Mouse (Mus musculus) bone marrow macrophage, adult 2 months (primary cell): ENCODE results near the gene Ascc2. TPM values are rescaled to one million over a fixed set of nuclear protein-coding genes. Genes with fewer than 3 reads are reported as not detected.
"Not testable (repeated sequence)": the region's sequence is repeated elsewhere in the genome, so short reads cannot be mapped to it uniquely, and the experiment has no call there.

Experiments
- H3K27ac ChIP-seq: 2 replicates; pipeline ENCODE4 v1.5.1; 2012; ENCODE audit warnings: low read depth, low read length; ENCODE audit not compliant: insufficient read depth
- H3K4me1 ChIP-seq: 2 replicates; pipeline ENCODE4 v1.6.1; 2012; ENCODE audit warnings: low read length; ENCODE audit not compliant: control insufficient read depth, insufficient read depth
- H3K4me3 ChIP-seq: 2 replicates; pipeline ENCODE4 v1.5.1; 2012; ENCODE audit warnings: mild to moderate bottlenecking, low read length, moderate library complexity; ENCODE audit not compliant: insufficient read depth
- CTCF ChIP-seq: IDR thresholded peaks from 2 replicates; pipeline ENCODE4 v1.5.1; 2012; ENCODE audit warnings: low read depth, mild to moderate bottlenecking, low read length, moderate library complexity
- POLR2A ChIP-seq: IDR thresholded peaks from 2 replicates; pipeline ENCODE4 v1.6.1; 2012; ENCODE audit warnings: mild to moderate bottlenecking, low read depth, low read length, borderline replicate concordance
- polyA plus RNA-seq: library from polyadenylated mRNA; stranded (reverse); fragments of >200 nt; gene quantifications from 2 replicates; pipeline ENCODE4 v1.2.4, GENCODE M21; 2012; ENCODE audit not compliant: missing spikeins, insufficient read depth, insufficient read length

Gene Ascc2
- polyA plus RNA-seq, 1 experiment: 34.2 TPM

DNA sequence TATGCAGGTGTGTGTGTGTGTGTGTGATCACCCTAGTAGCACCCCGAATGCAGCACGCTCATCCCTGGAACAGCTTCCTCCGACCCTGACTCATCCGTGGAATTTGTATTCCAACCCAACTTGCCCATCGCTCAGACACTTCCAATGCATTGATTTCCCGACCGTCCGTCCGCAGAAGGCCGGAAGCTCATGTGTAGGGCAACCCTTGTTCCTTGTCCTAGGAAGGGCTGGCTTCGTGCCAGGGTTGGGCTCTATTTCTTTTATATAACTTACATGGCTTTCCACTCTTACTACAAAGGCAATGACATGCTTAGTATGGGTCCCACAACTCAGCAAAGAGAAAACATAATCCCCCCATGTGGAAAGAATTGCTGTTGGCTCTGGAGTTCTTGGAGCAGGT lies 54.6 kb downstream of the Ascc2 start:
- no peak for TF ChIP-seq CTCF
- no peak for TF ChIP-seq POLR2A
- Histone ChIP-seq H3K4me1 (no peaks in the 10 kb centered on the region), H3K4me3 (no peak overlapping the region), H3K27ac (no peak overlapping the region)

DNA sequence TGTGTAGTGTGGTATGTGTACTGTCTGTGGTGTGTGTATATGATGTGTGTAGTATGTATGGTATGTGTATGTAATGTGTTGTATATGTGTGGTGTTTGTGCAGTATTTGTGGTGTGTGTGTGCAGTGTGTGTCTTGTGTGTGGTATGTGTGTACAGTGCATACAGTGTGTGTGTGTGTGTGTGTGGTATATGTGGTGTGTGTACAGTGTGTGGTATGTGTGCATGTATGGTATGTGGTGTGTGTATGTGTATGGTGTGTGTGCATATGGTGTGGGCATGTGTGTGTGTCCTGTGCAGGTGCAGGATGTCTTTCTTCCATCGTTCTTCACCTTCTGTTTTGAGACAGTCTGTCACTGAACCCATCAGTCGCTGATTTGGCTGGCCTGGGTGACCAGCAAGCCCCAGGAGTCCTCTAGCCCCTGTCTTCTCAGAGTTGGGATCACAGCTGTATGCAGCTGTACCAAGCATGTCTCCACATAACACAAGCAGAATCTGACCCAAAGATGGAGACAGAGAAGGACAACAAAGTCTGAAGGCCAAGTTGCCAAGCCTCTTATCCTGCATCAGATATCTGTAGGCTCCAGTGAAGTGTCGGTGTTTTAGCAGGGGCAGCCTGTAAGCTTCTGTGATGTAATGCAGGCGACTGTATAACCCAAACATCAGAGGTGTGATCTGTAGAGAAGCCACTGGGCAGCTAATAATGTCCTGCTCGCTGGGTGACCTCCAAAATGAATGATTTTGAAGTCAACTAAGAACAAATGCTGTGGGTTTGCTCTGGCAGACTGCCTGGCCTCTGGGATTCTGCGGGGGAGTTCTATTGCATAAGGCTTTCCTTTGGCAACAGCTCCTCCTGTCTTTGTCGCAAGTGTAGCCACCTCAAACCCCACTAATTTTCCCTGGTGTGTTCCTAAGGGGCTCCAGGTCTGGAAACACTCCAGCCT lies 59.8 kb downstream of the Ascc2 start:
- no peaks in the 10 kb centered on the region for H3K4me1 ChIP-seq
- no peak overlapping the region for H3K27ac ChIP-seq
- TF ChIP-seq CTCF: 0 out of 2 replicates have a peak, but pooled peaks have one; percentile 23
- no peak for TF ChIP-seq POLR2A
- H3K4me3 ChIP-seq: no peak overlapping the region

DNA sequence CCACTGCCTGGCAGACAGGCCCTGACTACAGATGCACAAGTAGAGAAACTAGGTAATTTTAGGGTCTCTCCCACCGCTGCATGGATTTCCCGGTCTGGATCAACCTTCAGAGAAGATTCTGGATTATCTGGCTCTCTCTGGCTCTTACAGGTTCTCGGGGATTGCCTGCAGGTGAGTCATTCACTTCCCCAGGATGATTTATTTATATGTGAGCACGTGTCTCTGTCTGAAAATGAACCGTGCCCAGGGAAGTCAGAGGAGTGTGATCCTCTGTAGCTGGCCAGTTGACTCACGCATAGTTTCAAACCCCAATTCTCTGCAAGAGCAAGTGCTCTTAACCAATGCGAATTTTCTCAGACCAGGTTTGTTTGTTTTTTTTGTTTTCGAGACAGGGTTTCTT lies 63.2 kb downstream of the Ascc2 start:
- H3K4me1 ChIP-seq: 0 out of 2 replicates have a peak, but pooled peaks cover 3% of the 10 kb centered on the region
- no peak overlapping the region for H3K4me3 ChIP-seq
- H3K27ac ChIP-seq: no peak overlapping the region
- no peak for TF ChIP-seq CTCF
- TF ChIP-seq POLR2A: no peak

DNA sequence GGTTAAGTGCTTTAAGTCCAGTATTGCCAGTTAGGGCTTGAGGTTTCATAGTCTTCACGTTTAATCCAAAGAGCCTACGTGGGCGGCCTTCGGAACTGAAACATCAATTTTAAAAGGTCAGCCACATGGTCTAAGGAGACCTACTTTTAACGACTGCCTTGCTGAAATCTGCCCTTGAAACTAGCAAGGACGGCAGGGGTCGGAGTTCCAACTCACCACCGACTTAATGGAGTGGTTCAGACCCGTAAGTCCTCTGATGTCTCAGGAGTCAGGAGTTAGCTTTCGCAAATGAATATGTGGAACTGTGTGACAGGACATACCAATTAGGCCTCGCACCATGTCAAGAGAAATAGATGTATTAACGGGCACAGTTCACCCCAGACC lies 66.1 kb downstream of the Ascc2 start:
- TF ChIP-seq POLR2A (no peak), CTCF (no peak)
- Histone ChIP-seq H3K4me1 (peaks cover 11% of the 10 kb centered on the region; the same call in 1 of the 2 replicates), H3K27ac (peak overlapping the region; percentile 80), H3K4me3 (peak overlapping the region; percentile 94)

DNA sequence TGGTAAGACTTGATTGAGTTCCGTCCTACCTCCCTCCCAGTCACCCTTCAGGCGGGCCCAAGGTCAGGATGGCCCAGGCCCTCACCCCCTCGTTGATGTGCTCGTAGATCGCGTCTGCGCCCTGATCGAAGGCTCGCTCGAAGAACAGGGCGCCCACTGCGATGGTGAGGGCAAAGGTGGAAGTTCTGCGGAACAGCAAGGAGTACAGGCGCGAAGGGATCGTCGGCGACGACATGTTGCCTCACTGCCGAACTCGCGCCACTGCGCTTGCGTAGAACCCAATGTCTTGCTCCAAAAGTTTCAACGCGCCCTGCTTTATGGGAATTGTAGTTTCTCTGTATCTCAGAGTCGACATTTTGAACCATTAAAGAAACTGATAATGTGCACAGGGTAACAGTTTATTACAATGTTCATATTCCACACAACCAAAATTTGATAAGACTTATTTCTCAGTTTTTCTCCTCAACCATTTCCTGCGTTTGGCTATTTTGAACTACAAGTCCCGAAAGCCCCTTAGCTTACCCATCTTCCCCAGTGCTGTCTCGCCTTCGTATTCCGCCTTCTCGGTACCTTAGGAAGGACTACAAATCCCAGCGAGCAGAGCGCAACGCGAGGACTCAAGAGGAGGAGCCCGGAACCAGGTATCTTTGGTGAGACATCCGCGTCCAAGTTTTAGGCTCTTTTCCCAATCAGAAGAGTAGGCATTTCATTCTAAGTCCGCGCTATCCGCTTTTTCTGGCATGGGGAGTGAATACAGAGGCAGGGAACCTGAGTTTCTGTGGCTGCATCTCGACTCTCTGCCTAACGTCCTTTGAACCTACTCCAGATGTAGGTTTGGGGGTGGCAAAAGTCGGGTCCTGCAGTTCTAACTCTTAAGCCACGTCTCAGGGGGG lies 66.8 kb downstream of the Ascc2 start, which contains the start of the genes Uqcr10 and Zmat5:
TSS of gene Uqcr10 (minus strand) at position 271 of the 893 bp plus-strand sequence.
TSS of gene Zmat5 (plus strand) at position 607 of the 893 bp plus-strand sequence.
- H3K27ac ChIP-seq: peak within 1 kb of the TSS; percentile 80
- H3K4me1 ChIP-seq: peaks cover 11% of the 10 kb centered on the region; the same call in 1 of the 2 replicates
- TF ChIP-seq POLR2A (0 out of 2 replicates have a peak, but pooled peaks have one; percentile 33), CTCF (no peak)
- peak within 1 kb of the TSS; percentile 96 for H3K4me3 ChIP-seq

DNA sequence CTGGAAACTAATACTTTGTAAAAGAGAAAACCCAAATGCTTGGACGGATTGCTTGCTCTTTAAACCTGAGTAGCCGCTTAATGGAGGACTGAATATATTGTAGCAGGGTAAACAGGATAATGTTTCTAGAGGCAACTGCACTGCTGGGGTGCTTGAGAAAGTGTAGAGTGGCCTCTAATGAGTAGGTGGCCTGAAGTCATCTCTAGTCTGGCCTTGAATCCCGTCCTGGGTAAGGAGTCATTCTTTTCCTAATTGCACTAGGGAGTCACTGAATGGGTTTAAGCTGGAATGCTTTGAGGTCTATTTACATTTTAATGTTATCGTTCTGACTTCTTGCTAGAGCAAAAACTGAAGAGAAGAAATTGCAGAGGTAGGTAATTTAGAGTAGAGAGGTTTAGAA lies 67.6 kb downstream of the Ascc2 start:
- TF ChIP-seq CTCF (no peak), POLR2A (no peak)
- peaks cover 11% of the 10 kb centered on the region; the same call in 1 of the 2 replicates for H3K4me1 ChIP-seq
- H3K27ac ChIP-seq: peak overlapping the region; percentile 66
- H3K4me3 ChIP-seq: peak overlapping the region; percentile 96

DNA sequence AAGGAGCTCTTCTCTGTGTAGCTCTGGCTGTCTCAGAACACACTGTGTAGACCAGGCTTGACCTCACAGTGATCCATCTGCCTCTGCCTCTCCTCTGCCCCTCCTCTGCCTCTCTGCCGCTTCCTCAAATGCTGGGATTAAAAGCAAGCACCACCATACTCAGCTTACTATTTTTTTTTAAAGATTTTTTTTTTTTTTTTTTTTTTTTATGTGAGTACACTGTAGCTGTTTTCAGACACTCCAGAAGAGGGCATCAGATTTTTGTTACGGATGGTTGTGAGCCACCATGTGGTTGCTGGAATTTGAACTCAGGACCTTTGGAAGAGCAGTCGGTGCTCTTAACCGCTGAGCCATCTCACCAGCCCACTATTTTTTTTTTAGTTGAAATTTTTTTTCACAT lies 72.6 kb downstream of the Ascc2 start:
- peaks cover 23% of the 10 kb centered on the region for H3K4me1 ChIP-seq
- not testable (repeated sequence) for H3K4me3 ChIP-seq, H3K27ac ChIP-seq

DNA sequence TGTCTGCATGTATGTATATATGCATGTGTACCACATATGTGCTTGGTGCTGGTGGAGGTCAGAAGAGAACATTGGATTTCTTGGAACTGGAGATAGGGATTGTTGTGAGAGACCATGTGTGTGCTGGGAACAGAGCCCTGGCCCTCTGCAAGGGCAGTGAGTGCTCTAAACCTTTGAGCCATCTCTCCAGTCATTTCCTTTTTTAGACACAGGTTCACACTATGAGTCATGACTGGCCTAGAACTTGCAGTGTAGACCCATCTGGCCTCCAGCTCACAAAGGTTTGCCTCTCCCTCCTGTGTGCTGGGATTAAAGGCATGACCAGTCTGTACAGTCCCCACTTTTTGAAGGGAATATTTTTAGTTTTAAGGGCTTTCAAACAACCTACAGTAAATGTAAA lies 75.3 kb downstream of the Ascc2 start:
- no peak overlapping the region for H3K27ac ChIP-seq
- no peak overlapping the region for H3K4me3 ChIP-seq
- peaks cover 17% of the 10 kb centered on the region for H3K4me1 ChIP-seq
- no peak for TF ChIP-seq CTCF
- no peak for TF ChIP-seq POLR2A

DNA sequence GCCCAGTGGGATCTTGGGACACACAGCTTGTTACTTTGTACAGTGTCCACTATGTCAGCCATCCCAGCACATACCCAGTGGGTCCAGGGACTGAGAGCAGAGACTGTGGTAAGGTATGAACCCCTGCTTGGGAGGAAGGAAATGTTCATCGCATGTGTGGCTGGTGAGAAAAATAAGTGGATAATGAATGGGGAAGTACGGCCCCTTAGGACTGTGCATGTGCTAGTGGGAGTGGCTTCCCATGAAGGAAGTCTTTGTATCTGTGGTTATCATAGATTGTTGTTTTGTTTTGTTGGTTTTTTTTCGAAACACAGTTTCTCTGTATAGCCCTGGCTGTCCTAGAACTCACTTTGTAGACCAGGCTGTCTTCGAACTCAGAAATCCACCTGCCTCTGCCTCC lies 77.2 kb downstream of the Ascc2 start:
- TF ChIP-seq CTCF (no peak), POLR2A (no peak)
- no peak overlapping the region for H3K4me3 ChIP-seq
- H3K27ac ChIP-seq: peak overlapping the region; percentile 65
- peaks cover 23% of the 10 kb centered on the region for H3K4me1 ChIP-seq
